Mouse (Mus musculus): ENCODE measurements around the gene Notch2.
A peak's percentile ranks its signal among the peaks of the same experiment; 100 is the strongest.

Notch2 gene

DNA sequence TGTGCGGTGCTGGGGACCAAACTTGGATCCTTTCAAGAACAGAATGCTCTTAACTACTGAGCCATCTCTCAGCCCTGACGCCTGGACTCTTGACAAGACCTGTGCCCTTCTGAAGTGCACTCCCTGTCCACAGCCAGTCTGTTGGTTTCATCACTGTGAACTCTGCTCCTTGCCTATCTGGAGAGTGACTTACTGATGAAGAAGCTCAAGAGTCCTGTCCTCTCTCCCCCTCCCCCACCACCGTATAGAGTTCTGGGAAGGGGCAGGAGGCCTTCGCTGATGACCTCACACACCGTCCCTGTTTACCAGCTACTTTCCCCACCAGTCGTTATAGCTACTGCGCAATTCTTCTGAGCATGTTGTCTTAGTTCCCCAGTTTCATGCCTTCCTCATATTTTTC, 55.8 kb downstream of the Notch2 start:
- no peak for DNase-seq (ENCODE audit: inconsistent ontology term)

DNA sequence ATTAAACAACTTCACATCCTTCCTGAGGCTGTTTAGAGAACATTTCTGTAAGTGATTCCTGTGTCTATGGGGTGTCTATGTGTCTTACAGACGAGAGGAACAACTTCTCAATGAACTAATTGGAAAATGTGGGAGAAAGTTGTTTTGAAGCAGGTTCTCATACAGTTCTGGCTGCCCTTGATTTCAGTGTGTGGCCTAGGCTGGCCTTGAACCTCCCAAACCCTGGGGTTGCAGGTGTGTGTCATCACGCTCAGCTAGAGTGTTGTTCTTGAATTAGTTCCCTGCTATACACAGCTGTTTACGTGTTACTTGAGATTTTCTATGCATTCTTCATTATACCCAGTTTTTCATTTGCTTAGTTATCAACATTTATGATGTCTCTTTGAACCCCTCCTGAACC, 56.5 kb downstream of the Notch2 start:
- DNase-seq (ENCODE audit: inconsistent ontology term), result no peak

GRCm38 (mm10) chr3:98072570-98072969, 59.2 kb downstream of the Notch2 start:
- DNase-seq (ENCODE audit: inconsistent ontology term), result no peak

GRCm38 (mm10) chr3:98073545-98073944, 60.2 kb downstream of the Notch2 start:
- DNase-seq (ENCODE audit: inconsistent ontology term), result peak; percentile 48

DNA sequence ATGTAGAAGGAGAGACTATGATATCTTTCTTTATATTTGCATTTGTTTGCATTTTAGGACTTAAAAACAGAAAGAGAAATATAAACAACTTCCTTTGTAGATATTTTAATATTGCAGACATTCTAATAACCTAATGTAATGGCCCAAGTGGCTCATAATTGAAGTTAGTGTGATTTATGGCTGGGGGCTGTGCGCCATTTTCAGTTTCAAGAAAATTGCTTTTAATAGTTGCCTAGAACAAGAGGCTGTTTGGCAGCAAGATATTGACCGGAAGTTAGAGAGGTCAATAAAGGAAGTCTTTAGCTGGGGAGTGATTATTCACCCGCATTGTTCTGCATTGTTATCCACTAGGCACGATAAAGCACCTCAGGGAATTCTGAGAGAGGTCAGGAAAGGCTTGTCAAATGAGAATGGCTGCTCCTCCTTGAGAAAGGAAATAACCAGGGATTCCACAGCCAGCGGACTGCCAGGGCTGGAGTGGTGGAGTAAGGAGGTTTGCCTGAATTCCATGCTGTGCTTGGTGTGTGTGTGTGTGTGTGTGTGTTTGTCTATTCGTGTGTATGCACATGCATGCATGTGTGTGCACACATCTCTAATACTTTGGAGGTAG, 61.4 kb downstream of the Notch2 start:
- no peak for DNase-seq (ENCODE audit: inconsistent ontology term)

DNA sequence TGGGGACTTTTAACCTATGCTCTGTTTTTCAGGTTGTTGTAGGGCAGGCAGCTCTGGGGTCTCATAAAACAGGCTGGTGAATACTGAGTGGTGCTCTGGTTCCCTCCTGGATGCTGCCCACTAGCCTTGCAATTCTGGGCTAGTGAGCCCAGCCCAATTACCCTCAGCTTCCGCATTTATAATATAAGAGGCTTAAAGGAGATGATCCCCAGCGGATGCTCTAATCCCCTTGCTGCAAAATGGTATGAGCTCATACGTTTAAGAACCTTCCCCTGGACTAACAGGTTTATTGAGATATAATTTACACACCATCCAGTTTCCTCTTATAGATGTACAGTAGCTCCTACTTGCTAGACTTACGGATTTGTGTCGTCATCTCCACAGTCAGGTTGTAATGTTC, 64.5 kb downstream of the Notch2 start:
- DNase-seq (ENCODE audit: inconsistent ontology term), result no peak

GRCm38 (mm10) chr3:98078816-98079215, 65.5 kb downstream of the Notch2 start:
- DNase-seq (ENCODE audit: inconsistent ontology term), result no peak

DNA sequence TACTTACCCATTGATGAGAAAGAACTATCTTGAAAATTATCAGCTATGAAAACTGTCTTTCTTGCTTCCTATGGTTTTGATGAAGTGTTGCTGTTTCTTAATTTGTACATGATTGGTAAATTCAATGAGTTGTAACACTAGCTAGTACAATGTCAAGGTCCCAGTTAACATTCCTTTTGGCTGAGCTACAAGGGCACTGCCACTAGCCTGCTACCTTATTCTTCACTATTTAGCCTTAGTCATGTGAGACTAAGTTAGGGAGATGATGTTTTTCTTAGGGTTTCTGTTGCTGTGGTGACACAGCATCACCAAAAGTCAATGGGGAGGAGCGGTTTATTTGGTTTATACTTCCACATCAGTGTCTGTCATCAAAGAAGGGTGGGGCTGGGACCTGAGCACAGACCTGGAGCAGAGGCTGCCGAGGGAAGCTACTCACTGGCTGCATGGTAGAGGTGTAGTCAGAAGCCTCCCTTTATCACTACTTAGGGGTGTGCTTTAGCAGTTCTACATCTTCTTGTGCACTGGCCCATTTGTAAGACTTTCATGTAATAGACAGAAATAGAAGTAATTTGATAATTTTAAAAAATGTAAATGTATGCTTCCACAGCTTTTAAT, 66.4 kb downstream of the Notch2 start:
- no peak for DNase-seq (ENCODE audit: inconsistent ontology term)

DNA sequence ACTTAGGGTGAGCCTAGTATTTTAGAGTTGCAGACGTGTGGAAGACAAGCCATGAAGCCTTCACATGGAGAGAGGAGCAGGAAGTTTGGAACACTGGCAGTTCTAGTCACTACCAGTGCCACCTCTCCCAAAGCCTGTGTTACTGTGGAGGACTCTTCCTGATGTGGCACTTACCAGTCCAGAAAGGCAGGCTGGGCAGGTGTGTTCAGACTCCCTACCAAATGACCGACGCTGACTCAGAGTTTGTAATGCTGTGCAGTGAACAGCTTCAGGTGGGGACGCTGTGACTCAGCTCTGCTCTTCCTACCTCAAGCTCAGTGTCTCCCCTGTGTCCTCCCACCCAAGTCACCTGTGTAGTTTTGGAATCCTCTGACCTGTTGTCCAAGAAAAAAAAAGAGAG, 67.3 kb downstream of the Notch2 start:
- DNase-seq (ENCODE audit: inconsistent ontology term), result no peak

- no peak for DNase-seq (ENCODE audit: inconsistent ontology term)
Measured at GRCm38 (mm10) chr3:98082188-98082587, 68.9 kb downstream of the Notch2 start.

GRCm38 (mm10) chr3:98082972-98083371, 69.6 kb downstream of the Notch2 start:
- no peak for DNase-seq (ENCODE audit: inconsistent ontology term)

- no peak for DNase-seq (ENCODE audit: inconsistent ontology term)
Measured at GRCm38 (mm10) chr3:98084061-98084655, 70.8 kb downstream of the Notch2 start.

DNA sequence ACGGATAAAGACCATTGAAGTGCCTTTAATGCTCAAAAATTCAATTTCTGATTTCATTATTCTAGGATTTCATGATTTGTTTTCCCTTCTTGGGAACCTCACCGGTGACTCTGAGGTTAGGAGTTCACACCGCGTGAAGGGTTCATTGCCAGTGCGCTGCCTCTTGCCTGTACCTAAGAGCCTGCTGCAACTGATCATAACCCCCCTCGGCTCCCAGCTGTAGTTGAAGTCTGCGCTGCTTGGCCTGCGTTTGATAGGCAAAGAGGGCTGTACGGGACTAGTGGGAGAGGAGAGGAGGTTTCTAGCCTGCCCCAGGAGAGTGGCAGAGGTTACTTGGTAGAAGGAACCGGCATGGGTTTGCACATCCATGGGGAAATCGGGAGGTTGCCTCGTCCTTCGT, 71.5 kb downstream of the Notch2 start:
- DNase-seq (ENCODE audit: inconsistent ontology term), result no peak

DNA sequence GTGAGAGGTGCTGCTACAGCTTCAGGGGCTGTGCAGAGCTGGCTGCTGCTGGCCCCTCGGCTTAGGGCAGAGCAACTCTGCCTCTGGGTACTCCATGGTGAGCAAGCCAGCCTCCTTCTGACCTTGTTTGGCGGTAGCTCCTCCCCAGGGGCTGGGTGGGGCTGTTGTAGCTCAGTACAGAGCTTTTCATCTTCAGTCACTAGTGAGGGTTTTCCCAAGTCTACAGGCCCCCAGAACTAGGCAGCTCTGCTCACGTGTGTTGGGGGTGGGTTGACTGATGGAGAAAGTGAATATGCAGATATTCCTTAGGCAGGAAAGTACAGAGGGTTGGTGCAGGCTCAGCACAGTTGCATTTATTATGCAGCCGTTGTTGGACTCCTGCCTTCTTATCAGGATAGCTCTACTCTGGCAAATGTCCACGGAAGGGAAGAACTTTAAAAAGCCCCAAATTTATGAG, 72.5 kb downstream of the Notch2 start:
- no peak for DNase-seq (ENCODE audit: inconsistent ontology term)

- DNase-seq (ENCODE audit: inconsistent ontology term), result no peak
Measured at GRCm38 (mm10) chr3:98086441-98086840, 73.1 kb downstream of the Notch2 start.

- DNase-seq (ENCODE audit: inconsistent ontology term), result no peak
Measured at GRCm38 (mm10) chr3:98086860-98087259, 73.5 kb downstream of the Notch2 start.

- no peak for DNase-seq (ENCODE audit: inconsistent ontology term)
Measured at GRCm38 (mm10) chr3:98087551-98087950, 74.2 kb downstream of the Notch2 start.

DNA sequence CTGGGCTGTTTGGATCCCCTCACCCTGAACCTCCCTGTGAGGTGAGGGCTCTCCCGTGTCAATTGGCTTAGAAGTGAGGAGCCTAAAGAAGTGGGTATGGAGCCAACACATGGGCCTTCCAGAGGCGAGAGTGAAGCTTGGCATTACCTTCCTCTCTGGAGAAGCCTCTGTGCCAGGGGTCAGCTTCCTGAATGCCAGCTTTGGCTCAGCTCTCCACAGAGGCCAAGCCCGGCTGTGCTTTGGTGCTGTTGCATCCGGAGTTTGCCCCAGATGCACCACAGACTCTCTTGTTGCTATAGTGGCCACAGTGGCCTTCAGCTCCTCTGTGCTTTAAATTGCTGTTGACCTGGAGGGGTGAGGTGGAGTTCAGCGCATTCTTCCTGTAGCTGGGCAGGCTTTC, 76.4 kb downstream of the Notch2 start:
- DNase-seq (ENCODE audit: inconsistent ontology term), result peak; percentile 69

- no peak for DNase-seq (ENCODE audit: inconsistent ontology term)
Measured at GRCm38 (mm10) chr3:98090129-98090528, 76.8 kb downstream of the Notch2 start.

GRCm38 (mm10) chr3:98092680-98093370, 79.5 kb downstream of the Notch2 start:
- peak; percentile 31 for DNase-seq (ENCODE audit: inconsistent ontology term)

GRCm38 (mm10) chr3:98093954-98094353, 80.6 kb downstream of the Notch2 start:
- no peak for DNase-seq (ENCODE audit: inconsistent ontology term)
